Mouse (Mus musculus): Measurements from ENCODE around the gene Tmem222. TPM values are rescaled to one million over a fixed set of nuclear protein-coding genes. Genes with fewer than 3 reads are reported as not detected.

Tmem222 gene
- 54.7 and 57.1 TPM in 2 replicates for polyA plus RNA-seq (2014; fragmentation: Nextera tagmentation; extraction: Ambion mirVana)

DNA sequence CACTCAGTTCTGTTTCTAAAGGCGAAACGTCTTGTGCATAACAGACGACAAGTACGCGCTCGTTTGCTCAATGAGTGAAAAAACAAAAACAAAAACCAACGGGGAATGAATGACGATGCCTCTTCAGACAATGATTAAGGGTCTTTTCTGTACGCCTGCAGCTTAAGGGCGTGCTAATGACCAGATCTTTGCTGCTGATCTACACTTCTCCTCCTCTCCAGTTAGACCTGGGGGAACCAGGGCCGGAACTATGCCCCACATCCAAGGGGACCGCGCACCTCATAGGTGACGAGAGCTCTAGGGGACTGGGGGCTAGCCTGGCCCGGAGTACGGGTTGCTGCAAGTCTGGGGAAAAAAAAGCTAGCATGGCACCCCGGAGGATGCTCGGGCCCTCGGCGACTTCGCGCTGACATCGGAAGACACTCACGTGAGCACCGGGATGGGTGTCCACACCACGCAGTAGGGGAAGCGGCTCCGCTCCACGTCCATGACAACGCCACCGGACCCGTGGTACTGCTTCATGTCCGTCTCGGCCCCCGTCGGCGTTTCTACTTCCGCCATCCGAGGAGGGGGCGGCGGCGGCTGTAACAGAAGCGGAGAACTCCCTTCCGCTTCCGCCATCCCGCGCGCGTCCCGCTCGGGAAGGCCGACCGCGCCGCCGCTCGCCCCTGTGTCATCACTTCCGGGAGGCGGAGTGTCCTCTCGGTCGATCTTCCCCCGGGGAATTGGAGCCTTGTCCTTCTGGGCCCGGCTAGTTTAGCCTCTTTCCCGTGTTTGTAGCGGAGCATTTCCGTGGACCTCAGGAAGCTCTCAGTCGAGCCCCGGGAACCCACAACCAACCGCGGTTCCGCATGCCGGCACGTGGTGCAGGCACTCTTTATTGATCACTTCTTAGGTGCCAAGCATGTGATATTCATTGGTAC is at the start of gene Tmem222:
Gene Tmem222, minus strand, starts transcription at position 689 of the 923 bp plus-strand sequence.
- Histone ChIP-seq H3K4me2 (ENCODE audit: low read length) (peak within 1 kb of the TSS; percentile 79), H3K9ac (ENCODE audit: low read length) (peak within 1 kb of the TSS; percentile 88), H3K27ac (replicated peaks in 1 of 2; ENCODE audit: control insufficient read depth in 1 of 2, insufficient read depth in 1 of 2, low read depth in 2 of 2, low read length in 2 of 2) (peak within 1 kb of the TSS; percentile 84 to 87), H3K4me1 (ENCODE audit: control insufficient read depth in 2 of 2, insufficient read depth in 2 of 2, low read length in 2 of 2) (peaks cover 10 to 23% of the 10 kb centered on the region in 2 experiments), H3K9me3 (ENCODE audit: control insufficient read depth, low read length) (no peaks in the 10 kb centered on the region), H3K4me3 (ENCODE audit: control insufficient read depth in 1 of 2, insufficient read depth in 1 of 2, low read depth in 1 of 2, low read length in 2 of 2) (peak within 1 kb of the TSS; percentile 68 to 86), H3K27me3 (ENCODE audit: control insufficient read depth, insufficient read depth, low read length) (no peaks in the 10 kb centered on the region), H3K36me3 (ENCODE audit: control insufficient read depth, insufficient read depth, low read length) (peaks cover 6% of the 10 kb centered on the region; the same call in 1 of the 2 replicates)
- WGBS: under 1% methylated on average over 69 of the region's 73 CpGs
- peak; percentile 87 for ATAC-seq (ENCODE audit: insufficient number of reproducible peaks, insufficient read depth, low FRiP score, low read depth)

DNA sequence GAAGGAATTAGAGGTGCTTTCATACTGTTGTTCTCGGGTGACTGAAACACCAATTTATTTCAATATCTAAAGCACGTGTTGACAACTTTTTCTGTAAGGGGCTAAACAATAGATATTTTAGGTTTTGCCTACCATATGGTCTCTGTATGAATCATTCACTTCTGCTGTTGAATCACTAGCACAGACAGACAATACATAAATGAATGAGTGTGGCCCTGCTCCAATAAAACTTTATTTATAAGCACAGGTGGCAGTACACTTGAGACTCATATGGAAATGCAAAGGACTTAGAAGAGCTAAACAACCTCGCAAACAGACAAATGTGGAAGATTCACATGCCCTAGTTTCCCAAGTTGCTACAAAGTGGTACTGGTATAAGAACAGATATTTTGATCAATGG is 42.1 kb upstream of the Tmem222 start:
- Histone ChIP-seq H3K4me3 (ENCODE audit: control insufficient read depth in 1 of 2, insufficient read depth in 1 of 2, low read depth in 1 of 2, low read length in 2 of 2) (no peak overlapping the region), H3K4me1 (ENCODE audit: control insufficient read depth in 2 of 2, insufficient read depth in 2 of 2, low read length in 2 of 2) (no peaks in the 10 kb centered on the region), H3K4me2 (ENCODE audit: low read length) (no peak overlapping the region), H3K9me3 (ENCODE audit: control insufficient read depth, low read length) (no peaks in the 10 kb centered on the region), H3K27me3 (ENCODE audit: control insufficient read depth, insufficient read depth, low read length) (no peaks in the 10 kb centered on the region), H3K36me3 (ENCODE audit: control insufficient read depth, insufficient read depth, low read length) (peaks cover 27% of the 10 kb centered on the region; the same call in 1 of the 2 replicates), H3K27ac (replicated peaks in 1 of 2; ENCODE audit: control insufficient read depth in 1 of 2, insufficient read depth in 1 of 2, low read depth in 2 of 2, low read length in 2 of 2) (no peak overlapping the region), H3K9ac (ENCODE audit: low read length) (no peak overlapping the region)
- no peak for ATAC-seq (ENCODE audit: insufficient number of reproducible peaks, insufficient read depth, low FRiP score, low read depth)
- WGBS: 85% methylated on average over 3 of the region's 3 CpGs

DNA sequence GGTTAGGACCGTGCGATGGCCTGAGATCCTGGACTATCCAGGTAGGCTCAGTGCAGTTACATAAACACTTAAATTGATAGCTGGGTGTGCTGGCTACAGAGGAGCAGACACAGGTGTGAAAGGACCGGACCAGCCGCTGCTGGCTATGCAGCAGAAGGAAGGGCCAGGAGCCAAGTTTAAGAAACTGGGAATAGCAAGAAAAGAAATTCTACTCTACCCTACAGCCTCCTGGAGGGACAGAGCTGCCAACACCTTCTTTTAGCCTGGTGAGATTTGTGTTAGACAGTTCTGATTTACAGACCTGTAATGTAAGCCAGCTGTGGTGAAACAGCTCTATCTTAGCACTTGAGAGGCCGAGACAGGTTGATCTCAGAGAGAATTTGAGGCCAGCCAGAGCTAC is 38.4 kb upstream of the Tmem222 start:
- Histone ChIP-seq H3K27me3 (ENCODE audit: control insufficient read depth, insufficient read depth, low read length) (no peaks in the 10 kb centered on the region), H3K4me3 (ENCODE audit: control insufficient read depth in 1 of 2, insufficient read depth in 1 of 2, low read depth in 1 of 2, low read length in 2 of 2) (no peak overlapping the region), H3K9ac (ENCODE audit: low read length) (no peak overlapping the region), H3K4me1 (ENCODE audit: control insufficient read depth in 2 of 2, insufficient read depth in 2 of 2, low read length in 2 of 2) (no peaks in the 10 kb centered on the region), H3K9me3 (ENCODE audit: control insufficient read depth, low read length) (no peaks in the 10 kb centered on the region), H3K27ac (replicated peaks in 1 of 2; ENCODE audit: control insufficient read depth in 1 of 2, insufficient read depth in 1 of 2, low read depth in 2 of 2, low read length in 2 of 2) (no peak overlapping the region), H3K4me2 (ENCODE audit: low read length) (no peak overlapping the region), H3K36me3 (ENCODE audit: control insufficient read depth, insufficient read depth, low read length) (peaks cover 18% of the 10 kb centered on the region; the same call in 1 of the 2 replicates)
- no peak for ATAC-seq (ENCODE audit: insufficient number of reproducible peaks, insufficient read depth, low FRiP score, low read depth)
- WGBS: 81% methylated on average over 5 of the region's 5 CpGs

DNA sequence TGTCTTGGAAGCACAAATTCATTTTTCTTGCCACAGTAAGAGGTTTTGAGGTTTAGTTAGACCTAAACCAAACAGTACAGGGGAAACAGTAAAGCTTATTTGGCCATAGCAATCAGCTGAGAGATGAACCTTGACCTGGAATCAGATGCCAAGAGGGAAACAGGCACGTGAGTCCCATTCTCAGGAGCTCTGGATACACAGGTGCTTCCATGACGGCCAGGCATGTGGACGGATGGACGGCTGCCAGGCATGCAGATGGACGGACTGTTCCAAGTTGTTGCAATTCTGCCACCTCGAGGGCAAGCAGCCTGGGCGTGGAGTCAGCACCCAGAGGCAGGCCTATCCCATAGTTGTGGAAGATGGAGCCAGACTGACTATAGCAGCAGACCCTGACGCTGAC is 37.3 kb upstream of the Tmem222 start:
- H3K4me3 ChIP-seq (ENCODE audit: control insufficient read depth in 1 of 2, insufficient read depth in 1 of 2, low read depth in 1 of 2, low read length in 2 of 2): no peak overlapping the region
- H3K4me1 ChIP-seq (ENCODE audit: control insufficient read depth in 2 of 2, insufficient read depth in 2 of 2, low read length in 2 of 2): no peaks in the 10 kb centered on the region
- no peak overlapping the region for H3K9ac ChIP-seq (ENCODE audit: low read length)
- peaks cover 15% of the 10 kb centered on the region; the same call in 1 of the 2 replicates for H3K36me3 ChIP-seq (ENCODE audit: control insufficient read depth, insufficient read depth, low read length)
- no peak for ATAC-seq (ENCODE audit: insufficient number of reproducible peaks, insufficient read depth, low FRiP score, low read depth)
- H3K9me3 ChIP-seq (ENCODE audit: control insufficient read depth, low read length): no peaks in the 10 kb centered on the region
- no peaks in the 10 kb centered on the region for H3K27me3 ChIP-seq (ENCODE audit: control insufficient read depth, insufficient read depth, low read length)
- WGBS: 73% methylated on average over 8 of the region's 8 CpGs
- no peak overlapping the region for H3K27ac ChIP-seq (replicated peaks in 1 of 2; ENCODE audit: control insufficient read depth in 1 of 2, insufficient read depth in 1 of 2, low read depth in 2 of 2, low read length in 2 of 2)
- no peak overlapping the region for H3K4me2 ChIP-seq (ENCODE audit: low read length)

DNA sequence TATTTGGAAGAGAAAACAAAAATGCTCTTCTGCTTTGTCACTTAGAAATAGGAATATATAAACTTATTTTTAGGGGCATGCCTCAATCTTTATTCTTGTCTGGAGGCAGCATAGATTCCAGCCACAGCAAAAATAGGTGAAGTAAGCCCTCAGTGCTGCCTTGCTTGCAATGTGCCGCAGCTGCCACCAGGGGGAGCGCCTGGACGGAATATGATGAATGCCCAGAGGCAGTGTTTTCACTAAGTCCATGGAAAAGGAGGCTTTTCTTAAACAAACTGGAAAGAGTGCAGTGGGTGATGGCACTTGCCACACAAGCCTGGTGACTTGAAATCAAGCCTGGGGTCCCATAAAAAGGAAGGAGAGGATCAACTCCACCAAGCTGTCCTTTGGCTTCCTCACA is 32.4 kb upstream of the Tmem222 start:
- Histone ChIP-seq H3K9me3 (ENCODE audit: control insufficient read depth, low read length) (no peaks in the 10 kb centered on the region), H3K27me3 (ENCODE audit: control insufficient read depth, insufficient read depth, low read length) (no peaks in the 10 kb centered on the region), H3K4me1 (ENCODE audit: control insufficient read depth in 2 of 2, insufficient read depth in 2 of 2, low read length in 2 of 2) (no peaks in the 10 kb centered on the region), H3K27ac (replicated peaks in 1 of 2; ENCODE audit: control insufficient read depth in 1 of 2, insufficient read depth in 1 of 2, low read depth in 2 of 2, low read length in 2 of 2) (no peak overlapping the region), H3K4me3 (ENCODE audit: control insufficient read depth in 1 of 2, insufficient read depth in 1 of 2, low read depth in 1 of 2, low read length in 2 of 2) (no peak overlapping the region), H3K4me2 (ENCODE audit: low read length) (no peak overlapping the region), H3K9ac (ENCODE audit: low read length) (no peak overlapping the region), H3K36me3 (ENCODE audit: control insufficient read depth, insufficient read depth, low read length) (peaks cover 25% of the 10 kb centered on the region)
- ATAC-seq (ENCODE audit: insufficient number of reproducible peaks, insufficient read depth, low FRiP score, low read depth): no peak
- 0% methylated on average over 3 of the region's 3 CpGs for WGBS

DNA sequence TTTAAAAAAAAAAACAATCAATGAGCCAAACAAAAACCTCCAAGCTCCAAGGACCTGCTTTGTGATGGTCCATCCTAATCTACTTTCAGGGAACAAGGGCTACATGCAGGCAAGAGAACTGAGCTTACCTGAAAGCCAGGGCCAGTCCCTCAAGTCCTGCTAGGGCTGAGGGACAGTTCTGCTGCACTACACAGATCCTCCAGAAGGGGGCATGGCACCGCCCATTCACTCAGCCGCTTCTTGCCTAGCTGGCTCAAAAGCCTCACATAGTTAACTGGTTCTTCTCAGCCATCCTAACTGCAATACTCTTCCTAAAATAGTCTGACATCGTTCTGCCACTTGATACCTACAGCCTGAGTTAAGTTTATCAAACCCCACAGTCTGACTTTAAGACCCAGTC is 29.7 kb upstream of the Tmem222 start:
- H3K27me3 ChIP-seq (ENCODE audit: control insufficient read depth, insufficient read depth, low read length): no peaks in the 10 kb centered on the region
- H3K9me3 ChIP-seq (ENCODE audit: control insufficient read depth, low read length): no peaks in the 10 kb centered on the region
- no peak overlapping the region for H3K27ac ChIP-seq (replicated peaks in 1 of 2; ENCODE audit: control insufficient read depth in 1 of 2, insufficient read depth in 1 of 2, low read depth in 2 of 2, low read length in 2 of 2)
- no peaks in the 10 kb centered on the region for H3K4me1 ChIP-seq (ENCODE audit: control insufficient read depth in 2 of 2, insufficient read depth in 2 of 2, low read length in 2 of 2)
- H3K4me2 ChIP-seq (ENCODE audit: low read length): no peak overlapping the region
- no peak overlapping the region for H3K9ac ChIP-seq (ENCODE audit: low read length)
- H3K36me3 ChIP-seq (ENCODE audit: control insufficient read depth, insufficient read depth, low read length): peaks cover 39% of the 10 kb centered on the region
- WGBS: 29% methylated on average over 3 of the region's 3 CpGs
- no peak for ATAC-seq (ENCODE audit: insufficient number of reproducible peaks, insufficient read depth, low FRiP score, low read depth)
- H3K4me3 ChIP-seq (ENCODE audit: control insufficient read depth in 1 of 2, insufficient read depth in 1 of 2, low read depth in 1 of 2, low read length in 2 of 2): no peak overlapping the region

DNA sequence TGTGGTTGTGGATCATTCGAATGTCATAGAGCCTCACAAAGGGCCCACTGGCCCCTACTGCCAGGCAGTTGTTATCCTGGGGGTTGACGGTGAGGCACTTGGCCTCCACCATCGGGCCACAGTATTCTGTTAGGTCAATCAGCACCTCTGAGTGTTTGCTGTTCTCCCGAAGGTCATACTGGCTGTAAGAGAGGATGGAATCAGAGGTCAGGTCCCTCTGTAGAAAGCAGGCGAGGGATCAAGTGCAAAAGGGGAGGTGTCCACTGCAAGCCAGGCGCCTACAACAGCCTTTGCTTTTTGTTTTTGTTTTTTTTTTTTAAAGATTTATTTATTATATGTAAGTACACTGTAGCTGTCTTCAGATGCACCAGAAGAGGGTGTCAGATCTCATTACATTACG is 28.2 kb upstream of the Tmem222 start:
- peaks cover 52% of the 10 kb centered on the region for H3K36me3 ChIP-seq (ENCODE audit: control insufficient read depth, insufficient read depth, low read length)
- no peaks in the 10 kb centered on the region for H3K4me1 ChIP-seq (ENCODE audit: control insufficient read depth in 2 of 2, insufficient read depth in 2 of 2, low read length in 2 of 2)
- H3K27me3 ChIP-seq (ENCODE audit: control insufficient read depth, insufficient read depth, low read length): no peaks in the 10 kb centered on the region
- H3K27ac ChIP-seq (replicated peaks in 1 of 2; ENCODE audit: control insufficient read depth in 1 of 2, insufficient read depth in 1 of 2, low read depth in 2 of 2, low read length in 2 of 2): no peak overlapping the region
- no peak for ATAC-seq (ENCODE audit: insufficient number of reproducible peaks, insufficient read depth, low FRiP score, low read depth)
- H3K4me2 ChIP-seq (ENCODE audit: low read length): no peak overlapping the region
- WGBS: 62% methylated on average over 7 of the region's 7 CpGs
- no peaks in the 10 kb centered on the region for H3K9me3 ChIP-seq (ENCODE audit: control insufficient read depth, low read length)
- H3K4me3 ChIP-seq (ENCODE audit: control insufficient read depth in 1 of 2, insufficient read depth in 1 of 2, low read depth in 1 of 2, low read length in 2 of 2): no peak overlapping the region
- H3K9ac ChIP-seq (ENCODE audit: low read length): no peak overlapping the region
